Comparison of ENCODE assay signal across 26 mouse cellular contexts in the genomic region with DNA sequence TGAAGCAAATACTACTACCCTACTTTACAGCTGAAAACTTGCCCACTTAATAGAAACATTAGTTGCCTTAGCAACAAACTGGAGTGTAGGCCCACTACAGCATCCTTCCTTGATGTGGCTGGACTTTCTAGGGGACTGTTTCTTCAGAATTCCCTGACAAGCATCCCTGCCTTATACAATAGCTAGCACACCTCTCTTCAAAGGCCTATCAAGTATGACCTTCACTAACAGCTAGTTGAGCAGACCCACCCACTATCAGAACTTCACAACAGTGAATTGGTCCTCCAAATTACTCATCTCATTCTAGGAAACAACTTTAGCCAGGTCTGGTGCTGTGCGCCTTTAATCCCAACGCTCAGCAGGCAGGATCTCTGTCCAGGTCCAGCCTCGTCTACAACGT.
"Had no signal": no experiment of that assay in that cellular context is flagged by ENCODE, and none has a peak within 500 bp of the region (broad histone marks: within the 10 kb centered on the region; RNA-seq: fewer than 3 reads in every experiment).

No protein-coding gene starts in this region.

- H3K9ac ChIP-seq: heart, embryonic 12.5 days; hindbrain, embryonic 12.5 days; hindbrain, embryonic 14.5 days; kidney, embryonic 15.5 days; limb, embryonic 13.5 days; limb, embryonic 15.5 days; liver, embryonic 13.5 days had no signal

- H3K4me3 ChIP-seq: gastrocnemius, adult 2 months; heart, embryonic 10.5 days; heart, embryonic 12.5 days; hindbrain, embryonic 10.5 days; hindbrain, embryonic 12.5 days; kidney, embryonic 15.5 days; limb, embryonic 13.5 days; limb, embryonic 15.5 days; liver, embryonic 13.5 days had no signal

- H3K27ac ChIP-seq: gastrocnemius, adult 2 months; heart, embryonic 10.5 days; hindbrain, embryonic 10.5 days; hindbrain, embryonic 12.5 days; hindbrain, embryonic 14.5 days; hindbrain, postnatal 0 days; kidney, embryonic 15.5 days; kidney, postnatal 0 days; limb, embryonic 13.5 days; limb, embryonic 15.5 days; liver, embryonic 13.5 days had no signal

- H3K9me3 ChIP-seq: heart, embryonic 10.5 days; heart, embryonic 12.5 days; hindbrain, embryonic 10.5 days; hindbrain, embryonic 12.5 days; kidney, embryonic 15.5 days; limb, embryonic 13.5 days; limb, embryonic 15.5 days; liver, embryonic 13.5 days had no signal

- DNase-seq: gastrocnemius, adult 2 months; gastrocnemius, postnatal 10 days; gastrocnemius, postnatal 25 days; heart, adult 18-20 months; heart, postnatal 10 days; heart, postnatal 4 days; kidney, adult 11 months; kidney, adult 2 months; kidney, adult 9 months; kidney, postnatal 14 days; kidney, postnatal 36 days; layer of hippocampus, adult 9-11 months; layer of hippocampus, postnatal 36 days; left cerebral cortex, postnatal 4 days; liver, embryonic 13.5 days had no signal

- H3K4me1 ChIP-seq: heart, embryonic 10.5 days; heart, embryonic 12.5 days; hindbrain, embryonic 10.5 days; hindbrain, embryonic 12.5 days; kidney, embryonic 15.5 days; limb, embryonic 13.5 days; limb, embryonic 15.5 days; liver, embryonic 13.5 days had no signal

- H3K27me3 ChIP-seq: heart, embryonic 12.5 days; hindbrain, embryonic 12.5 days; kidney, embryonic 15.5 days; limb, embryonic 13.5 days; limb, embryonic 15.5 days; liver, embryonic 13.5 days had no signal

- H3K4me2 ChIP-seq: heart, embryonic 12.5 days; hindbrain, embryonic 12.5 days; hindbrain, embryonic 14.5 days; kidney, embryonic 15.5 days; limb, embryonic 13.5 days; limb, embryonic 15.5 days; liver, embryonic 13.5 days had no signal

- ATAC-seq: hindbrain, postnatal 0 days; intestine, embryonic 16.5 days had no signal
